Mouse (Mus musculus) spleen, adult 18-20 months (tissue): ENCODE measurements at regions not wholly inside any gene's neighbourhood (a gene's known extent, or its start where the extent isn't known, plus 50 kb on each side); places are given as distances from the start of the nearest gene placed in this dataset.
A peak's percentile ranks its signal among the peaks of the same experiment; 100 is the strongest.

Experiments
- DNase-seq, 2 experiments: peaks; one replicate each; pipeline ENCODE4 v3.0.0; 2022; ENCODE audit warnings: mixed read lengths in 2 of 2

- no peak for DNase-seq
Measured at GRCm38 (mm10) chr9:61621939-61622338, 249.8 kb downstream of the Tle3 start.

GRCm38 (mm10) chr9:61620786-61621185 lies 248.6 kb downstream of the Tle3 start:
- no peak for DNase-seq

- DNase-seq = no peak
Measured at GRCm38 (mm10) chr9:61620105-61620504, 247.9 kb downstream of the Tle3 start.

- DNase-seq = peak; percentile 18 to 22
Measured at GRCm38 (mm10) chr9:61618510-61619249, 246.5 kb downstream of the Tle3 start.

- DNase-seq = no peak
Measured at GRCm38 (mm10) chr9:61617979-61618378, 245.8 kb downstream of the Tle3 start.

- DNase-seq = no peak
Measured at GRCm38 (mm10) chr9:61615556-61615955, 243.4 kb downstream of the Tle3 start.

- DNase-seq = no peak
Measured at GRCm38 (mm10) chr9:61607576-61607975, 235.4 kb downstream of the Tle3 start.

GRCm38 (mm10) chr9:61602353-61602978 lies 230.3 kb downstream of the Tle3 start:
- DNase-seq = no peak

GRCm38 (mm10) chr9:61601911-61602310 lies 229.7 kb downstream of the Tle3 start:
- DNase-seq = no peak

- DNase-seq = no peak
Measured at GRCm38 (mm10) chr9:61597287-61597686, 225.1 kb downstream of the Tle3 start.

- DNase-seq = no peak
Measured at GRCm38 (mm10) chr9:61596410-61597108, 224.4 kb downstream of the Tle3 start.

GRCm38 (mm10) chr9:61595170-61595967 lies 223.2 kb downstream of the Tle3 start:
- DNase-seq = no peak

GRCm38 (mm10) chr9:61593991-61594390 lies 221.8 kb downstream of the Tle3 start:
- DNase-seq = no peak

GRCm38 (mm10) chr9:61589727-61590299 lies 217.6 kb downstream of the Tle3 start:
- DNase-seq = no peak

GRCm38 (mm10) chr9:61583281-61584072 lies 211.3 kb downstream of the Tle3 start:
- no peak for DNase-seq

- no peak for DNase-seq
Measured at GRCm38 (mm10) chr9:61581046-61581445, 208.9 kb downstream of the Tle3 start.

- DNase-seq = no peak
Measured at GRCm38 (mm10) chr9:61578255-61578654, 206.1 kb downstream of the Tle3 start.

GRCm38 (mm10) chr9:61573634-61574359 lies 201.6 kb downstream of the Tle3 start:
- no peak for DNase-seq

GRCm38 (mm10) chr9:61563017-61563416 lies 190.9 kb downstream of the Tle3 start:
- DNase-seq = no peak

- no peak for DNase-seq
Measured at GRCm38 (mm10) chr9:61561551-61561950, 189.4 kb downstream of the Tle3 start.

GRCm38 (mm10) chr9:61558621-61559020 lies 186.5 kb downstream of the Tle3 start:
- no peak for DNase-seq
